28 mouse cellular contexts compared by ENCODE assay signal in the genomic region with DNA sequence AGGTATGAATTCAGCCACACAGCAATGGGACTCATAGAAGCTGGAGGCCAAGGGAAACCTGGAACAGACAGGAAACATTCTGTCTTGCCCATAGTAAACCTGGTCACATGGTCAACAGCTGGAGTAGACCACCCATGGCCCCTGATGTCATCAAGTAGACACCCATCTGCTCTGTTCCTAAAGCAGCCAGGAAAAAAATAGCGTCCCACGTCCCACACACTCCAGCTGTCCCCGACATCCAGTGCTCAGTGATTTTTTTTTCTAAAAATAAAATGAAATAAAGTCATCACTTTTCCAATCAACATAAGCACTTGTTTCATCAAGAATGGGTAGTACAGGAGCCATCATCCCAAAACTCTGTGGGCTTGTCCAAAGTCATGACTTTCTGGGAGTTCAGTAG.
DNase-seq lines count a peak whose midpoint lies in the region; TF ChIP-seq lines count a peak whose summit lies in the region.
"Had no signal": no experiment of that assay in that cellular context is flagged by ENCODE, and none has a peak within 500 bp of the region (broad histone marks: within the 10 kb centered on the region; RNA-seq: fewer than 3 reads in every experiment).

No protein-coding gene starts in this region.

- TF ChIP-seq CTCF in layer of hippocampus, adult 2 months (conservative IDR thresholded peaks at IDR 0.05), result no peak
- no peak for TF ChIP-seq CTCF in thymus, adult 2 months (IDR thresholded peaks at IDR 0.05; ENCODE audit: borderline replicate concordance, control insufficient read depth, extremely low read depth, insufficient read depth, low read length, poor library complexity)

- no peak for TF ChIP-seq POLR2A in thymus, adult 2 months (IDR thresholded peaks at IDR 0.05; ENCODE audit: control insufficient read depth, extremely low read depth, insufficient read depth, low read length, poor library complexity)

- no peak overlapping the region for H3K4me3 ChIP-seq in layer of hippocampus, adult 2 months
- H3K4me3 ChIP-seq in thymus, adult 2 months (ENCODE audit: control insufficient read depth, insufficient read depth, low read length), result no peak overlapping the region
- H3K4me3 ChIP-seq: embryonic facial prominence, embryonic 10.5 days; embryonic facial prominence, embryonic 15.5 days; forebrain, embryonic 12.5 days; heart, embryonic 12.5 days; hindbrain, embryonic 13.5 days had no signal

- 94% methylated on average over 3 of the region's 3 CpGs for WGBS in thymus, adult 2 months

- H3K4me1 ChIP-seq in thymus, adult 2 months (replicated peaks; ENCODE audit: control insufficient read depth, insufficient read depth, low read length), result no peaks in the 10 kb centered on the region
- H3K4me1 ChIP-seq: embryonic facial prominence, embryonic 10.5 days; embryonic facial prominence, embryonic 15.5 days; forebrain, embryonic 12.5 days; heart, embryonic 12.5 days; hindbrain, embryonic 13.5 days had no signal

- no peaks in the 10 kb centered on the region for H3K27me3 ChIP-seq in thymus, adult 2 months (ENCODE audit: control insufficient read depth, insufficient read depth, low read length)
- H3K27me3 ChIP-seq: embryonic facial prominence, embryonic 15.5 days; forebrain, embryonic 12.5 days; heart, embryonic 12.5 days; hindbrain, embryonic 13.5 days had no signal

- no peak for DNase-seq in layer of hippocampus, adult 2 months (ENCODE audit: low spot score in 2 of 2)
- no peak for DNase-seq in layer of hippocampus, adult 11-12 months (ENCODE audit: low spot score)
- peak; percentile 67 for DNase-seq in right cerebral cortex, adult 18-20 months
- no peak for DNase-seq in right cerebral cortex, postnatal 4 days
- peak; percentile 24 for DNase-seq in right cerebral cortex, postnatal 25 days
- DNase-seq in thymus, adult 2 months, result no peak
- no peak for DNase-seq in thymus, adult 18-20 months
- DNase-seq: adrenal gland, adult 2 months; adrenal gland, postnatal 36 days; cerebellum, adult 2 months; cerebellum, postnatal 14 days; gastrocnemius, postnatal 25 days; heart, adult 18-20 months; heart, postnatal 4 days; kidney, adult 8-10 months; layer of hippocampus, postnatal 36 days; liver; lung, adult 2 months; lung, postnatal 10 days; midbrain, embryonic 14.5 days; thymus, postnatal 25 days had no signal

- peak overlapping the region; percentile 41; the same call in 1 of the 2 replicates for H3K27ac ChIP-seq in layer of hippocampus, adult 2 months
- no peak overlapping the region for H3K27ac ChIP-seq in thymus, adult 2 months (ENCODE audit: control insufficient read depth, insufficient read depth, low read length)
- H3K27ac ChIP-seq: embryonic facial prominence, embryonic 10.5 days; embryonic facial prominence, embryonic 15.5 days; forebrain, embryonic 12.5 days; hindbrain, embryonic 13.5 days; kidney, postnatal 0 days; liver, embryonic 14.5 days had no signal

- H3K36me3 ChIP-seq in thymus, adult 2 months (ENCODE audit: control insufficient read depth, insufficient read depth, low read length), result no peaks in the 10 kb centered on the region
- H3K36me3 ChIP-seq: embryonic facial prominence, embryonic 10.5 days; embryonic facial prominence, embryonic 15.5 days; forebrain, embryonic 12.5 days; heart, embryonic 12.5 days; hindbrain, embryonic 13.5 days had no signal

Comparison
In these comparisons a context has a peak if more than half of its experiments do, and no peak if none do; other contexts are left out.
1. DNase-seq: peak in right cerebral cortex, adult 18-20 months (single experiment) and right cerebral cortex, postnatal 25 days (single experiment); none in layer of hippocampus, adult 2 months (0 of 2), layer of hippocampus, adult 11-12 months (single experiment), right cerebral cortex, postnatal 4 days (single experiment), thymus, adult 2 months (single experiment) and thymus, adult 18-20 months (0 of 2).